Mouse (Mus musculus) bone marrow, adult 2 months (tissue): ENCODE results near the gene Sec16a.

Experiments used
- CTCF ChIP-seq: fragments of 200-500 bp; IDR thresholded peaks from 2 replicates; pipeline ENCODE4 v1.5.1; 2011; ENCODE audit warnings: low read length, control low read depth; ENCODE audit not compliant: control insufficient read depth, insufficient read depth
- POLR2A ChIP-seq: fragments of 200-500 bp; IDR thresholded peaks from 2 replicates; pipeline ENCODE4 v1.6.1; 2011; ENCODE audit warnings: low read depth, mild to moderate bottlenecking, control low read depth, low read length, borderline replicate concordance; ENCODE audit not compliant: control insufficient read depth

DNA sequence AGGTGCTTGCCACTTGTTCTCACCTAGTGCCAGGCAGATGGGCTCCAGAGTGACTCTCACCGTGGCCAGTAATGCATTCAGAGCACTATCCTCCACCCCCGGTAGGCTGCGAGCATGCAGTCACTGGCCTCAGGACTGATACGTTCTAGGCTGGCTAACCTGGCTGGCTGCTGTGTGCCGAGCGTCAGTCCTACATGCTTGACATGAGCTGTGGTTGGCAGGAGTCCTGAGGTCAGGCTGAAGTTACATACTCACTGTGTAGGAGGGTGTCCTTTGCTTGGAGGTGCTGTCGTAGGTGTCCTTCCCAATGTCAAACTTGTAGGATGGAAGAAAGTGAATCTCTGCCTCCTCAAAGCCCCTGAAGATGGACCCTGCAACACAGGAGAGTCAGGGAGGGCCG, 46.0 kb downstream of the Sec16a start:
- TF ChIP-seq POLR2A (no peak), CTCF (no peak)
